Mouse (Mus musculus) natural killer cell, adult 2 months (primary cell): ENCODE data around the gene Krtap10-10.

ENCODE experiments used
- DNase-seq, 2 experiments: peaks; one replicate each; pipeline ENCODE4 v3.0.0; 2022; ENCODE audit warnings: low spot score in 2 of 2

Krtap10-10 gene

DNA sequence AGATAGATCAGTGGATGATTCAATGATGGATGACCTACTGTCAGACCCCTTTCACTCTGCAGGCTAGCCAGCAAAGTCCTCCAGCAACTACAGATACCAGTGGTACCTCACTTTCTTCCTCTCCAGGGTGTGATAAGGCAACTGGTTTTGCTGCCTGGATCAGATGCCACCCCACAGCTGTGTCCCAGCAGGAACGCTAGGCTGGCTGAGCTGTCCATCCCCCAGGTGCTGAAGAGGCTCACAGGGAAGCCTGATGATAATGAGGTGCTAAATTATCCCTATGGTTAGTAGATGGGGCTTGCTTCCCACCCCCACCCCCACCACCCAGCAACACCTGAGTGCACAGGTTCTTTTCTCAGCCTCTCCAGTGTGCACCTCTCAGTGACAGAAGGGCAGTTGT is 31.8 kb downstream of the Krtap10-10 start:
- DNase-seq, result no peak

DNA sequence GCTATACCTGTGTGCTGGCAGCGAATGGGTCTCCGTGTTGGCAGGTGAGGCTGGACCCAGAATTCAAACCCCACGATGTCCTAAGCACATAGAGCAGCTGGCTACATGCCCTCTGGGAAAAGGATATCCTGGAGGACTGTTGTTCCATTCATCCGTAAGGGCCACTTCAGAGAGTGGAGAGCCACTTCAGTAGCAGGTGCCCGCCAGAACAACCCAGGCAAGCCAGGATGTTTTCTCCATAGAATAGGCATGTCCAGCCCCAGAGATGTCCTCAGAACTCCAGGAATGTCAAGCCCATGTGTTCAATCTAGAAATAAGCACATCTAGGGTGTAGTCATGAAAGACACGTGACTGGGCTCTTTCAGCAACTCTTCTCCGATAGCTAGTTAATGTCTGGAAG is 33.9 kb downstream of the Krtap10-10 start:
- DNase-seq, result no peak

DNA sequence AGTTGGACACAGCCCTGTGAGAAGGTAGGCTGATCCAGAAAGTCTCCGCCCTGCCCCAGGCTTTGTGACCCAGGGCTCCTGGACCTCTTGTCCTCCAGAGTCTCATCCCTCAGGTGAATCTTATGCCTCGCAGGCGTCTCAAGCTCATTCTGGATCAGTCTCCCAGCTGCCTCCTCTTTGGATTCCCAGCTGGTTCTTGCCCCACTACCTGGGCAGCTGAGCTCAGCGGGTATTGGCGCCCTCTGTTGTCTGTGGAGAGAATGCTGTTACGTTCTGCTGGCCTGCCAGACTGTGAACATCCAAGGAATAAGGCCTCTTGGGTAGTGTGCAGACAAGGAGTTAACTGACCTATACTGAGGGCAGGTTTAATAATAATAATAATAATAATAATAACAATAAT is 43.2 kb downstream of the Krtap10-10 start:
- DNase-seq, result no peak

DNA sequence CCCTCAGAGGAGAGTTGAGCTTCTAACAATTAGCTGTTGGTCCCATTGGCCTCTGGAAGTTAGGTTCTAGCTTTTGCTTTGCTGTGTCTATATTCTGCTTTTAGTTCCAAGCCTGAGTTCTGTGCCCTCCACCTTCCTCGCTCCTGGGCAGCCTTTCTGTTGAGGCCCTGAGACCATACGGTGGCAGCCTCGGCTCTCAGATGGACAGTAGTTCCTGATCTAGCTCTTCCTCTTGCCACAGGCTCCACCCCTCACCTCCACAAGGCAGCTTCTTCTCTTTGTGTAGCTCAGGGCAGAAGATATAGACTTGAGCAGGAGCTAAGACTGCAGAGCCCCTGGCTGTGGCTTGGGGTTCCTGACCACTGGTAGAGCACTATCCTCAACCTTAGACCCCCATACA is 44.6 kb downstream of the Krtap10-10 start:
- DNase-seq, result no peak

DNA sequence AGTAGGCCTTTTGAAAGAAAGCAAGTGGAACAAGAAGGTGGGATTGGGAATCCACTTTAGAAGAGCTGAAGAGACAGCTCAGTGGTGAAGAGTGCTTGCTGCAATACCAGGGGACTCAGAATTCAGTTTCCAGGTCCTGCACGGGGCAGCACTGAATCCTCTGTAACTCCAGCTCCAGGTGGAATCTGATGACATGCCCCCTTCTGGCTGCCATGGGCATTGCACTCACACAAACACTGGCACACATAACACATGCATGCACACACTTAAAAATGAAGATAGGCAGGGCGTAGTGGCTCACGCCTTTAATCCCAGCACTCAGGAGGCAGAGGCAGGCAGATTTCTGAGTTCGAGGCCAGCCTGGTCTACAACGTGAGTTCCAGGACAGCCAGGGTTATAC is 46.8 kb downstream of the Krtap10-10 start:
- no peak for DNase-seq

DNA sequence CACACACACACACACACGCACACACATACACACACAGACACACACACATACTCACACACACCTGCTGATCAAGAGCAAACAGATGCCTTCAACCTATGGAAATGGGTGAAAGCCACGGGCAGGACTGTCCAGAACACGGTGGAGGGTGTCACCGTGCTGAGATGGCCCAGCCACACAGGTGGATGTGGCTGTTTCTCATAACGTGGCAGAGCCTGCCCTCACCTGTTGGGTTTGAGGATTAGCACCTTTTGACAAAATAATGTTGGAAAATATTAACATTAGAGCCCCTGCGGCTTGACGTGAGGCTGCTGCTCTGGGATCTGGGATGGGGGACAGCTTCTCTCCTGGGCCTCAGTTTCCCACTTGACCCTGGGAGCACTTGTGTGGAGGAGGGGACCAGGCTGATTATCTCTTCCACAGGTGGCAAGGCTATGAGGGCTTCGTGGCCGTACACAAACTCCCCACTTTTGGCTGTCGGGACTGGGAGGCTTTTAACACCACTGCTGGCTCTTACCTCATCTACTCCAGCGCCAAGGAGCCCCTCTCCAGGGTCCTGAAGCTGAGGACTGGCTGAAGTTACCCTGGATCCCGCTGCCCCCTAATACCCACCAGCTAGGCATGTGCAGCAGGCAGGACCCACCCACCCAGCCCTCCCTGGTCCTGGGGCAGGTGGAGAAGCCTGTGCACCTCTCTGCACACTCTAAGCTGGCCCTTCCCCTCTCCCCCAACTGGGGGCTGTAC is 50.4 kb downstream of the Krtap10-10 start:
- no peak for DNase-seq
